Mouse (Mus musculus): ENCODE results near the gene Sfta2. TPM values are rescaled to one million over a fixed set of nuclear protein-coding genes. Genes with fewer than 3 reads are reported as not detected.

The Sfta2 gene
- total and polyA plus RNA-seq, 3 experiments = not detected

- TF ChIP-seq GATA1 (IDR thresholded peaks at IDR 0.05; ENCODE audit: low read depth, low read length) = no peak
- no peak for TF ChIP-seq E2F4 (IDR thresholded peaks at IDR 0.05; ENCODE audit: borderline replicate concordance, low read depth, low read length)
- TF ChIP-seq CHD2 (IDR thresholded peaks at IDR 0.05; ENCODE audit: low read length) = no peak
Measured at GRCm38 (mm10) chr17:35635699-35636111, 34.4 kb downstream of the Sfta2 start (continued).

GRCm38 (mm10) chr17:35636363-35636762, 35.0 kb downstream of the Sfta2 start:
- Histone ChIP-seq H3K9me3 (replicated peaks; ENCODE audit: insufficient read depth, low read length) (no peaks in the 10 kb centered on the region), H3K36me3 (ENCODE audit: control insufficient read depth in 1 of 2, insufficient read depth in 2 of 2, low read length in 2 of 2) (peaks cover 0 to 11% of the 10 kb centered on the region in 2 experiments; a peak in 2 of 4 replicates), H3K4me1 (ENCODE audit: control insufficient read depth in 1 of 2, insufficient read depth in 2 of 2, low read length in 2 of 2) (peaks cover 0 to 17% of the 10 kb centered on the region in 2 experiments; a peak in 2 of 4 replicates), H3K9ac (ENCODE audit: control insufficient read depth, low read depth, low read length, poor library complexity, severe bottlenecking) (no peak overlapping the region), H3K27me3 (ENCODE audit: control insufficient read depth in 1 of 2, insufficient read depth in 2 of 2, low read length in 2 of 2) (peaks cover under 1 to 3% of the 10 kb centered on the region in 2 experiments; a peak in 1 of 4 replicates), H3K4me3 (ENCODE audit: control insufficient read depth in 1 of 2, insufficient read depth in 1 of 2, low read depth in 2 of 2, low read length in 2 of 2) (no peak overlapping the region; a peak in 1 of 4 replicates), H3K79me2 (ENCODE audit: control insufficient read depth, insufficient read depth, low read length, poor library complexity) (no peaks in the 10 kb centered on the region), H3K27ac (ENCODE audit: control insufficient read depth, low read depth, low read length) (no peak overlapping the region)
- TF ChIP-seq ELF1 (IDR thresholded peaks at IDR 0.05; ENCODE audit: low read depth, low read length) (no peak), GABPA (IDR thresholded peaks at IDR 0.05; ENCODE audit: low read depth, low read length) (no peak), CHD2 (IDR thresholded peaks at IDR 0.05; ENCODE audit: low read length) (no peak), SMC3 (IDR thresholded peaks at IDR 0.05; ENCODE audit: low read depth, low read length) (no peak), ZMIZ1 (IDR thresholded peaks at IDR 0.05; ENCODE audit: low read depth, low read length) (no peak), JUND (IDR thresholded peaks at IDR 0.05; ENCODE audit: low read depth, low read length) (no peak), E2F4 (IDR thresholded peaks at IDR 0.05; ENCODE audit: borderline replicate concordance, low read depth, low read length) (no peak), POLR2AphosphoS5 (IDR thresholded peaks at IDR 0.05; ENCODE audit: borderline replicate concordance, low read depth, low read length) (no peak), MAX (IDR thresholded peaks at IDR 0.05; ENCODE audit: low read length) (no peak), MYB (IDR thresholded peaks at IDR 0.05; ENCODE audit: low read depth, low read length) (no peak), POLR2A (IDR thresholded peaks at IDR 0.05; ENCODE audit: control insufficient read depth in 1 of 2, insufficient read depth in 1 of 2, low read depth in 1 of 2, low read length in 2 of 2, poor library complexity in 1 of 2) (no peak), GATA1 (IDR thresholded peaks at IDR 0.05; ENCODE audit: low read depth, low read length) (no peak)
- peak; percentile 75 for DNase-seq (ENCODE audit: low read depth, low spot score)

- Histone ChIP-seq H3K9ac (ENCODE audit: control insufficient read depth, low read depth, low read length, poor library complexity, severe bottlenecking) (peak overlapping the region; percentile 42; the same call in 1 of the 2 replicates), H3K27me3 (ENCODE audit: control insufficient read depth in 1 of 2, insufficient read depth in 2 of 2, low read length in 2 of 2) (peaks cover 0 to 6% of the 10 kb centered on the region in 2 experiments; a peak in 3 of 4 replicates)
- peak; percentile 97 for DNase-seq (ENCODE audit: low read depth, low spot score)
- TF ChIP-seq MEF2A (IDR thresholded peaks at IDR 0.05; ENCODE audit: extremely low read depth, insufficient replicate concordance, low read depth, low read length, poor library complexity, severe bottlenecking) (no peak), EP300 (IDR thresholded peaks at IDR 0.05; ENCODE audit: low read depth in 1 of 2, low read length in 2 of 2) (peak; percentile 29 to 74; a peak in 3 of 4 replicates), ZC3H11A (IDR thresholded peaks at IDR 0.05; ENCODE audit: low read depth, low read length) (no peak), NELFE (IDR thresholded peaks at IDR 0.05; ENCODE audit: low read depth, low read length) (no peak), UBTF (IDR thresholded peaks at IDR 0.05; ENCODE audit: borderline replicate concordance, insufficient read depth, low read depth, low read length) (no peak), ETS1 (IDR thresholded peaks at IDR 0.05; ENCODE audit: low read depth, low read length) (peak; percentile 57; the same call in 1 of the 2 replicates), MYC (IDR thresholded peaks at IDR 0.05; ENCODE audit: low read depth, low read length) (no peak), ELF1 (IDR thresholded peaks at IDR 0.05; ENCODE audit: low read depth, low read length) (peak; percentile 40; the same call in 1 of the 2 replicates), ZMIZ1 (IDR thresholded peaks at IDR 0.05; ENCODE audit: low read depth, low read length) (no peak), E2F4 (IDR thresholded peaks at IDR 0.05; ENCODE audit: borderline replicate concordance, low read depth, low read length) (no peak), USF1 (IDR thresholded peaks at IDR 0.05; ENCODE audit: low read depth, low read length) (no peak), SIN3A (IDR thresholded peaks at IDR 0.05; ENCODE audit: low read length) (no peak; the same call in 1 of the 2 replicates), CTCF (IDR thresholded peaks at IDR 0.05 in 2 of 3, conservative IDR thresholded peaks at IDR 0.05 in 1 of 3; ENCODE audit: control insufficient read depth in 1 of 3, insufficient read depth in 1 of 3, low read depth in 2 of 3, low read length in 3 of 3, poor library complexity in 1 of 3, severe bottlenecking in 1 of 3) (no peak), RCOR1 (IDR thresholded peaks at IDR 0.05; ENCODE audit: low read depth, low read length) (peak; percentile 78), CHD2 (IDR thresholded peaks at IDR 0.05; ENCODE audit: low read length) (peak; percentile 91), USF2 (IDR thresholded peaks at IDR 0.05; ENCODE audit: borderline replicate concordance in 1 of 2, insufficient read depth in 1 of 2, low read depth in 1 of 2, low read length in 2 of 2) (no peak), NRF1 (IDR thresholded peaks at IDR 0.05; ENCODE audit: insufficient read depth, low read depth, low read length, poor library complexity, severe bottlenecking) (no peak), TCF12 (IDR thresholded peaks at IDR 0.05; ENCODE audit: low read depth, low read length) (peak; percentile 54)
Measured at GRCm38 (mm10) chr17:35638475-35639190, 37.3 kb downstream of the Sfta2 start.

More at GRCm38 (mm10) chr17:35638475-35639190, 37.3 kb downstream of the Sfta2 start:
- H3K9me3 ChIP-seq (replicated peaks; ENCODE audit: insufficient read depth, low read length) = no peaks in the 10 kb centered on the region
- H3K4me3 ChIP-seq (ENCODE audit: control insufficient read depth in 1 of 2, insufficient read depth in 1 of 2, low read depth in 2 of 2, low read length in 2 of 2) = peak overlapping the region; percentile 38 to 46
- no peak overlapping the region for H3K27ac ChIP-seq (ENCODE audit: control insufficient read depth, low read depth, low read length)
- H3K4me1 ChIP-seq (ENCODE audit: control insufficient read depth in 1 of 2, insufficient read depth in 2 of 2, low read length in 2 of 2) = peaks cover 0 to 17% of the 10 kb centered on the region in 2 experiments; a peak in 2 of 4 replicates
- H3K79me2 ChIP-seq (ENCODE audit: control insufficient read depth, insufficient read depth, low read length, poor library complexity) = no peaks in the 10 kb centered on the region
- H3K36me3 ChIP-seq (ENCODE audit: control insufficient read depth in 1 of 2, insufficient read depth in 2 of 2, low read length in 2 of 2) = peaks cover 0 to 11% of the 10 kb centered on the region in 2 experiments; a peak in 2 of 4 replicates
